Mouse (Mus musculus): ENCODE data around the gene Atp8b5.

Atp8b5 gene

GRCm38 (mm10) chr4:43322336-43322735 is 55.4 kb downstream of the Atp8b5 start:
- no peak for DNase-seq (ENCODE audit: low spot score)

- DNase-seq (ENCODE audit: low spot score) = no peak
These were observed 60.2 kb downstream of the Atp8b5 start for GRCm38 (mm10) chr4:43327118-43327517.

GRCm38 (mm10) chr4:43334771-43335170 is 67.8 kb downstream of the Atp8b5 start:
- DNase-seq (ENCODE audit: low spot score) = no peak

- DNase-seq (ENCODE audit: low spot score) = no peak
These were observed 69.2 kb downstream of the Atp8b5 start for GRCm38 (mm10) chr4:43336176-43336575.

GRCm38 (mm10) chr4:43340096-43340804 is 73.3 kb downstream of the Atp8b5 start:
- no peak for DNase-seq (ENCODE audit: low spot score)

- no peak for DNase-seq (ENCODE audit: low spot score)
These were observed 74.4 kb downstream of the Atp8b5 start for GRCm38 (mm10) chr4:43341276-43341891.

- DNase-seq (ENCODE audit: low spot score) = no peak
These were observed 75.5 kb downstream of the Atp8b5 start for GRCm38 (mm10) chr4:43342443-43342842.

GRCm38 (mm10) chr4:43344932-43345331 is 78.0 kb downstream of the Atp8b5 start:
- no peak for DNase-seq (ENCODE audit: low spot score)

- no peak for DNase-seq (ENCODE audit: low spot score)
These were observed 82.2 kb downstream of the Atp8b5 start for GRCm38 (mm10) chr4:43349206-43349605.

GRCm38 (mm10) chr4:43350038-43350560 is 83.1 kb downstream of the Atp8b5 start:
- no peak for DNase-seq (ENCODE audit: low spot score)

GRCm38 (mm10) chr4:43353662-43354061 is 86.7 kb downstream of the Atp8b5 start:
- DNase-seq (ENCODE audit: low spot score) = no peak

GRCm38 (mm10) chr4:43364914-43365560 is 98.1 kb downstream of the Atp8b5 start:
- no peak for DNase-seq (ENCODE audit: low spot score)

GRCm38 (mm10) chr4:43367295-43367694 is 100.3 kb downstream of the Atp8b5 start:
- no peak for DNase-seq (ENCODE audit: low spot score)

GRCm38 (mm10) chr4:43367787-43368186 is 100.8 kb downstream of the Atp8b5 start:
- no peak for DNase-seq (ENCODE audit: low spot score)

- no peak for DNase-seq (ENCODE audit: low spot score)
These were observed 104.4 kb downstream of the Atp8b5 start for GRCm38 (mm10) chr4:43371406-43371805.

GRCm38 (mm10) chr4:43372155-43372554 is 105.2 kb downstream of the Atp8b5 start:
- no peak for DNase-seq (ENCODE audit: low spot score)

GRCm38 (mm10) chr4:43374266-43374665 is 107.3 kb downstream of the Atp8b5 start:
- DNase-seq (ENCODE audit: low spot score) = no peak

- no peak for DNase-seq (ENCODE audit: low spot score)
These were observed 112.6 kb downstream of the Atp8b5 start for GRCm38 (mm10) chr4:43379601-43380000.

- no peak for DNase-seq (ENCODE audit: low spot score)
These were observed 114.0 kb downstream of the Atp8b5 start for GRCm38 (mm10) chr4:43380951-43381350.

GRCm38 (mm10) chr4:43381408-43382154 is 114.6 kb downstream of the Atp8b5 start, which contains the start of gene Rusc2:
Gene Rusc2 (plus strand): TSS chr4:43381979.
- peak; percentile 11 for DNase-seq (ENCODE audit: low spot score)

GRCm38 (mm10) chr4:43382155-43383020 is 115.4 kb downstream of the Atp8b5 start:
- DNase-seq (ENCODE audit: low spot score) = no peak
